Mouse (Mus musculus) embryonic facial prominence, embryonic 15.5 days (tissue): ENCODE data around the gene Ccdc85c. TPM values are rescaled to one million over a fixed set of nuclear protein-coding genes. Genes with fewer than 3 reads are reported as not detected.
A peak's percentile ranks its signal among the peaks of the same experiment; 100 is the strongest.

Experiments
- ATAC-seq: fragments of 200-750 bp; cut with Nextera tagmentation; 2 replicates; pipeline ENCODE4 v1.8.0; 2017; ENCODE audit warnings: low read depth, moderate TSS enrichment; ENCODE audit not compliant: insufficient number of reproducible peaks, low FRiP score, low TSS enrichment
- H3K27ac ChIP-seq: fragments of 300-500 bp; sonication (generic); replicated peaks from 2 replicates; pipeline ENCODE4 v1.5.1; 2015; ENCODE audit warnings: mild to moderate bottlenecking, inconsistent platforms
- H3K27me3 ChIP-seq: fragments of 300-500 bp; sonication (generic); 2 replicates; pipeline ENCODE4 v1.6.1; 2015; ENCODE audit warnings: inconsistent platforms
- H3K36me3 ChIP-seq: fragments of 300-500 bp; sonication (generic); 2 replicates; pipeline ENCODE4 v1.6.1; 2015; ENCODE audit warnings: mild to moderate bottlenecking, inconsistent platforms
- H3K4me1 ChIP-seq: fragments of 300-500 bp; sonication (generic); 2 replicates; pipeline ENCODE4 v1.6.1; 2015; ENCODE audit warnings: inconsistent platforms
- H3K4me2 ChIP-seq: fragments of 300-500 bp; sonication (generic); replicated peaks from 2 replicates; pipeline ENCODE4 v1.6.1; 2015; ENCODE audit warnings: mild to moderate bottlenecking, inconsistent platforms
- H3K4me3 ChIP-seq: fragments of 300-500 bp; sonication (generic); replicated peaks from 2 replicates; pipeline ENCODE4 v1.5.1; 2015; ENCODE audit warnings: mild to moderate bottlenecking, inconsistent platforms
- H3K9ac ChIP-seq: fragments of 300-500 bp; sonication (generic); 2 replicates; pipeline ENCODE4 v1.6.1; 2015; ENCODE audit warnings: inconsistent platforms
- H3K9me3 ChIP-seq: fragments of 300-500 bp; sonication (generic); replicated peaks from 2 replicates; pipeline ENCODE4 v1.6.1; 2016; ENCODE audit warnings: inconsistent platforms
- WGBS: fragments of 180-500 bp; shearing (Covaris S2); methylation state at CpG from one replicate; pipeline ENCODE4 v1.1.7; 2015; 5-methylcytosine and 5-hydroxymethylcytosine counted together
- polyA plus RNA-seq: library from polyadenylated mRNA; unstranded; fragments of >200 nt; fragmentation: Nextera tagmentation; extraction: Ambion mirVana; gene quantifications from 2 replicates; pipeline ENCODE4 v1.2.1, GENCODE M21; 2015

Gene Ccdc85c
- polyA plus RNA-seq, 1 experiment from 2014 or later, result 5.1 TPM

DNA sequence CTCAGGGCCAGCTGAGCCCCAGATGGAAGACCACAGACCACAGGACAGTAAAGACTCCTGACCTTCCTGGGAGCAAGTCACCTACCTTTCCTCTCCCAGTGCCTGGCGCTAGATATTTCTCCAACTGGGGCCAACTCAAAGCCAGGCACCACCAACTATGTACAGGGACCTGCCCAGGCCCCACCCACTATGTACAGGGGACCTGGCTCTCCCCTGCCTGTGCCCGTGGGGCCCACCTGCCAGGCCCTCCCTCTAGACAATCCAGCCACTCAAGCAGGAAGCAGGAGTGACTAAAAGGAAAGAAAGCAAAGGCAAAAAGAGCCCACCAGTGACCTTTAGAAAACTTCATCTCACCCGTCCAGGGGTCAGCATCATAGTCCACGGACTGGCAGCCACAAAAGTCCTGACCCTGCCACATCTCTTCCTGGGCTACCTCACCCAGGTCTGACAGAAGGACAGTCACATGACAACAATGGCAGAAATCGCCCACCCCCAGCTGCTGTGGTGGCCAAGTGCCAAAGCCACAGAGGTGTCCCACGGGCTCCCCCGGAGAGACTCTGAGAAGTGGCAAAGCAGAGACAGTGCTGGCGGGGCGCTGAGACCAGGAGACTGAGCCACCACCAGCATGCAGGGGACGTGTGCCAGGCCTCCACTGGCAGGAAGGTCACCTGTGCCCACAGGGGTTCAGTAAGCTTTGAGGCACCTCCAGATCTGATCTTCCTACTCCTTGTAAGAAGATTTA lies 28.3 kb downstream of the Ccdc85c start:
- no peak overlapping the region for H3K27ac ChIP-seq
- H3K9ac ChIP-seq, result no peak overlapping the region
- no peak for ATAC-seq
- peaks cover 39% of the 10 kb centered on the region for H3K4me1 ChIP-seq
- no peaks in the 10 kb centered on the region for H3K27me3 ChIP-seq
- H3K4me3 ChIP-seq, result no peak overlapping the region
- WGBS, result 83% methylated on average over 10 of the region's 10 CpGs
- H3K4me2 ChIP-seq, result no peak overlapping the region
- H3K36me3 ChIP-seq, result no peaks in the 10 kb centered on the region
- no peaks in the 10 kb centered on the region for H3K9me3 ChIP-seq

DNA sequence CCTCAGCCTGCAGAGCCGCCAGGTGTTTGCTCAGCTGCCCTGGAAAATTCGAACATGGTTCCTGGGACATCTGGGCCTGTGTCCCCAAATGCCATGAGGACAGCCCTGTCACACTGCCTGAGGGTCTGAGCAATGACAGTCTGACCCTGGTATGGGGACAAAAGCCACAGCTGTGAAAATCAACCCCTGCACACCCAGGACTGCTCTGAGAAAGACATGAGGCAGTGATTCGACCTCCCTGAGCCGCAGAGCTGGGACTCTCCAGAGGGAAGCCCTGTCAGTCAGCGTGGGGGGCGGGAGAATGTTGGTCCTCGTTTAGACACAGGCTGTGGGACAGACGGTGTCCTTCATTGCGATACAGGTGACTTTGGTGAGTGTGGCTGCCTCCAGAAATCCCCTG lies 29.6 kb downstream of the Ccdc85c start:
- ATAC-seq, result no peak
- Histone ChIP-seq H3K4me1 (peaks cover 48% of the 10 kb centered on the region), H3K9ac (no peak overlapping the region), H3K9me3 (no peaks in the 10 kb centered on the region), H3K4me2 (no peak overlapping the region), H3K4me3 (no peak overlapping the region), H3K27me3 (no peaks in the 10 kb centered on the region), H3K27ac (no peak overlapping the region), H3K36me3 (no peaks in the 10 kb centered on the region)
- WGBS, result 41% methylated on average over 9 of the region's 9 CpGs

DNA sequence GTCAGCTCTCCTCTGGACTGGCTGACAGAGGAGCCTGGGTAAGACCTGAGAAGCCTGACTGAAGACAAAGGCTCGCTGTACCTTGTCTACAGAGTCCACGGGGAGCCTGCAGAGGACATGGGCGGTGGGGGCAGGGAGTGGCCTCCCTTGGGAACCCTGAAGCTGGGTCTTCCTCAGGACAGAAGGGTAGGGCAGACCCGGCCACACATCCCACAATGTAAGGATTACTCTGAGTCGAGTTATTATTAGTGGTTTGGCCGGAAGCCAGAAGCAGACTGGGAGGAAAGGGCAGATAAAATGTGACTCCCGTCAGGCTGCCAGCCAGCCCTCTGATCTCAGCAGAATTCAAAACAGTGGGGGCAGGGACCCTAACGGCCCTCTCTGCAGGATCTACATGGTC lies 30.4 kb downstream of the Ccdc85c start:
- peak; percentile 35; the same call in 1 of the 2 replicates for ATAC-seq
- Histone ChIP-seq H3K9me3 (no peaks in the 10 kb centered on the region), H3K4me3 (no peak overlapping the region), H3K36me3 (no peaks in the 10 kb centered on the region), H3K4me2 (no peak overlapping the region), H3K9ac (no peak overlapping the region), H3K27me3 (no peaks in the 10 kb centered on the region), H3K4me1 (peaks cover 50% of the 10 kb centered on the region), H3K27ac (no peak overlapping the region)
- whole genome bisulfite sequencing, result 9% methylated on average over 8 of the region's 8 CpGs

DNA sequence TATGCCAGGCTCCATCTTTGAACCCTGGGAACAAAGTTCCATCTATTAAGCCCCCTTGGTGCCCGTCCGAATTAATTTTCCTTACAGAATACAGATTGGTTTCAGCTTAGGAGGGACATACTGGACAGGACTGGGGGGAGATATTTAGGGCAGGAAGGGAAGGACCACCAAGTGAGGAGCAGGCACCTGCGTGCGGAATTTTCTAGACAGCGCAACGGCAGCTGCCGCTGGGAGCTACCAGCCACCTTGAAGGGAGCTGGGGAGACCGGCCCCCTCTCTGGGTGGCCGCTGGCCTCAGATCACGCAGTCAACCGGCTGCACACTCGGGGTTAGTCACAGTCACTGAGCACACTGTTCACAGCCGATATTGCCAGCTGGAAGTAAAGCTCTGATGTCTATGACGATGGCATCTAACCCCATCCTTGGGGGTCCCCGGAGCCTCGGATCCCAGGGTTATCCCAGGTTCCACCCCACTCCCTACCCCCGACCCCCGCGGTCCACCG lies 32.9 kb downstream of the Ccdc85c start:
- Histone ChIP-seq H3K27me3 (no peaks in the 10 kb centered on the region), H3K4me3 (no peak overlapping the region), H3K27ac (no peak overlapping the region), H3K9me3 (no peaks in the 10 kb centered on the region), H3K4me2 (no peak overlapping the region), H3K4me1 (peaks cover 67% of the 10 kb centered on the region), H3K9ac (no peak overlapping the region), H3K36me3 (no peaks in the 10 kb centered on the region)
- no peak for ATAC-seq
- WGBS, result 80% methylated on average over 20 of the region's 20 CpGs

DNA sequence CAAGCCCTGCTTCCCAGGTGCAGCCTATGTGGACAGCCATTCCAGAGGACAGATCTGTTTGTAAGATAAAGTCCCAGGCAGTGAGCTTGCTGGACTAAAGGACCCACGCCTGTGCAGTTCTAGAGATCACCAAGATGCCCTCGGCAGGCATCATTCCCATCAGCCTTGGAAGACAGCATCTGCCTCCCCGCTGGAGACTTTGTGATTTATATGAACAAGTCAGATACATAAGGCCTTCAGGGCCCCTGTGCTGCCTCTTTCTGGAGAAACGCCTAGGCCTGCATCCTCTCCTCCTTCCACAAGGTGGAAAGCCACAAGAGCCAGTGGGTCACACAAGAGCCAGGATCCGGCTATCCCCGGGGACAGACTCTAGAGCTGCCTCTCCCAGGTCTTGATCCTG lies 33.6 kb downstream of the Ccdc85c start:
- Histone ChIP-seq H3K36me3 (no peaks in the 10 kb centered on the region), H3K9me3 (no peaks in the 10 kb centered on the region), H3K4me3 (no peak overlapping the region), H3K4me2 (no peak overlapping the region), H3K27ac (no peak overlapping the region), H3K9ac (no peak overlapping the region), H3K4me1 (peaks cover 74% of the 10 kb centered on the region), H3K27me3 (no peaks in the 10 kb centered on the region)
- ATAC-seq, result no peak
- WGBS, result 64% methylated on average over 6 of the region's 6 CpGs

DNA sequence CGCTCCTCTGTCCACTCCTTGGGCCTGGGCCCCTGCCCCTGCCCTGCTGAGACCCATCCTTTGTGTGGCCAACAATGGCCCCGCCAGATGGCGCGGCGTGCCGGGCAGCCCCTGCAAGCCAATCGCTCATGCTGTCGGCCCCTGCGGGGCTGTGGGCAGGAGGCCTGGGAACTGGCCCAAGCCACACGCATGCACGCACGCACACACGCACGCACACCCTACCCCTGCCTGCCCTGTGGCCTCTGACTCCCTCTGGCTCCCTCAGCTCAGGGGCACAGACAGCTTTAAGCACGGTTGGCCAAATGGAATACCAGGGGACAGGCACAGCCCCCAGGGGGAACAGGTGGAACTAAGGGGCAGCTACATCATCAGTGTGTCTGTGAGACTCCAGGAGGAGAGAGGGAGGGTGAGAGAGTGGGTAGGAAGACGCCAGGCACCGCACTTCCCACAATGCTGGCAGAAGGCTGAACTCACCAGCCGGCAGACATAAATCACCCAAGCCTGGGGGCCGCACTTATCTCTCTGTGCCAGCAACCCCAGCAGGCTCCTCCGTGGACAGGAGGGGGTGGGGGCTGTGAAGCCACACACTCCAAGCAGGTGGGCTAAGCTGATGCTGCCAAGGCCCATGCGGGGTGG lies 34.2 kb downstream of the Ccdc85c start:
- no peak overlapping the region for H3K4me3 ChIP-seq
- H3K36me3 ChIP-seq, result no peaks in the 10 kb centered on the region
- no peak overlapping the region for H3K4me2 ChIP-seq
- no peak overlapping the region for H3K9ac ChIP-seq
- no peak overlapping the region for H3K27ac ChIP-seq
- no peak for ATAC-seq
- H3K27me3 ChIP-seq, result no peaks in the 10 kb centered on the region
- H3K4me1 ChIP-seq, result peaks cover 74% of the 10 kb centered on the region
- 44% methylated on average over 21 of the region's 21 CpGs for WGBS
- no peaks in the 10 kb centered on the region for H3K9me3 ChIP-seq

DNA sequence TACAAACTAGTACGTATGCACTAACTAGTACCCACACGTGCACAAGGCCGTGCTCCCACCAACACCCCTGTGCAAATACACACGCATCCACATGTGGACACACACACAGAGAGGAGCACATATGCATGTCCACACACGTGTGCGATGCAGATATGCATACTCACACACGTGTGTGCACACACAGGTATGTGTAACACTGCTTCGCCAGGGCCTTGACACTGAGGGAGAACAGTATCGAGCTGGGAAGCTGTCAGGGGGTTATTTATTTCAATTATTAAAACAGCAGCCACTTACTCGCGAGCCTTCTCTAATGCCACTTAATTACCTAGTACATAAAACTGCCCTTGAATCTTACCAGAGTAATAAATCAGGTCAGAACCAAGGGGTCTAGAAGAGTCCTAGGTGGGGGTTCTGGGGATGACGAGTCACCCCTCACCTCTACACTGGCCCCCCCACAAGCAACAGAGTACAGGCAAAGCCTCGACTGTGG lies 34.8 kb downstream of the Ccdc85c start:
- H3K9me3 ChIP-seq, result no peaks in the 10 kb centered on the region
- no peak overlapping the region for H3K9ac ChIP-seq
- H3K36me3 ChIP-seq, result no peaks in the 10 kb centered on the region
- H3K4me3 ChIP-seq, result no peak overlapping the region
- ATAC-seq, result no peak
- H3K4me2 ChIP-seq, result no peak overlapping the region
- peaks cover 75% of the 10 kb centered on the region for H3K4me1 ChIP-seq
- H3K27me3 ChIP-seq, result no peaks in the 10 kb centered on the region
- no peak overlapping the region for H3K27ac ChIP-seq
- 70% methylated on average over 13 of the region's 13 CpGs for WGBS

DNA sequence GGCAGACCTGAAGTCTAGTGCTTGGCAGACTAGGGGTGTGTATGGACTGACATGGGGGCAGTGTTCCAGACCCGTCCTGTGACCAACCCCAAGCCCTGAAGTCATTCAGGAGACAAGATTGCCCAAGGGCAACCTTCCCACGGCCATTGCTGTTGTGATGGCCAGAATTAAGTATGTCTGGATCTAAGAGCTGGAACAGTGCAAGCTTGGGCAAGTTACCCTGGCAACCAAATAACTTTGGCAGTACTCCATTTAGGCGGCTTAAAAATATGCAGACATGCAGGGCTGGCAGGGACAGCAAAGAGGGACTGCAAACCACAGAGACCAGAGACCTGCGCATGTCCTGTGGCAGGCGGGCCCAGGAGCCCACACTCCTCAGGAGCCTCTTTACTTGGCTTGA lies 35.8 kb downstream of the Ccdc85c start:
- WGBS, result 31% methylated on average over 5 of the region's 5 CpGs
- Histone ChIP-seq H3K27me3 (no peaks in the 10 kb centered on the region), H3K4me1 (peaks cover 73% of the 10 kb centered on the region), H3K4me3 (no peak overlapping the region), H3K4me2 (no peak overlapping the region), H3K36me3 (no peaks in the 10 kb centered on the region), H3K27ac (no peak overlapping the region), H3K9ac (no peak overlapping the region), H3K9me3 (no peaks in the 10 kb centered on the region)
- ATAC-seq, result peak; percentile 25

DNA sequence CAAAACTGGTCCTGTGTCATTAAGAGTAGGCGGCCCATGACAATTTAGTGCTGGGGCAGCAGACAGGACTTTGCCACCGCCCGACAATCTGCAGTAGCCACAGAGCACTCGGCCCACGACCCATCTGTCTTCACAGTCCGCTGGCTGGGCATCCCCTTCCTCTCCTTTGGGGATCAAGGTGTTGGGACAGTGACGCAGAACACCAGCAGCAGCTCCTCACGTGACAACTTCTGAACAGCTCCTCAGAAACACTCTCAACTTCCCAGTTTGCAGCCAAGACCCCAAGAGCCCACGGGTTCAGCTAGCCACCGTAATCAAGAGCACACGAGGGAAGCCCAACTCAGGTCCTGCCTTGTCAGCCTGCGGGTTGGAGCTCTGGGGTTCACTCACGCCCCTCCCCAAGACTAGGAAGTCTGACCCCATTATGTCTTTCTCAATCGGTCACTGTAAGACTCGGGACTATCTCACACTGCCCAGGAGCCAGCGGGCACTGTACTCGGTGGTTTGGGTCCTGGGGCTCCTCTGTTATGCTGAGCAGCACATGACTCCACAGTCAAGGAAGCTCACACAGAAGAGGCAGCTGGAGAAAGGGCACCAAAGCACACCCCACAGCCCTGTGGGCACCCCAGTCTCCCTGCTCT lies 36.7 kb downstream of the Ccdc85c start:
- peaks cover 70% of the 10 kb centered on the region for H3K4me1 ChIP-seq
- 80% methylated on average over 17 of the region's 17 CpGs for WGBS
- H3K4me3 ChIP-seq, result no peak overlapping the region
- H3K4me2 ChIP-seq, result no peak overlapping the region
- no peaks in the 10 kb centered on the region for H3K36me3 ChIP-seq
- ATAC-seq, result no peak
- H3K9ac ChIP-seq, result no peak overlapping the region
- H3K27me3 ChIP-seq, result no peaks in the 10 kb centered on the region
- no peaks in the 10 kb centered on the region for H3K9me3 ChIP-seq
- H3K27ac ChIP-seq, result no peak overlapping the region

DNA sequence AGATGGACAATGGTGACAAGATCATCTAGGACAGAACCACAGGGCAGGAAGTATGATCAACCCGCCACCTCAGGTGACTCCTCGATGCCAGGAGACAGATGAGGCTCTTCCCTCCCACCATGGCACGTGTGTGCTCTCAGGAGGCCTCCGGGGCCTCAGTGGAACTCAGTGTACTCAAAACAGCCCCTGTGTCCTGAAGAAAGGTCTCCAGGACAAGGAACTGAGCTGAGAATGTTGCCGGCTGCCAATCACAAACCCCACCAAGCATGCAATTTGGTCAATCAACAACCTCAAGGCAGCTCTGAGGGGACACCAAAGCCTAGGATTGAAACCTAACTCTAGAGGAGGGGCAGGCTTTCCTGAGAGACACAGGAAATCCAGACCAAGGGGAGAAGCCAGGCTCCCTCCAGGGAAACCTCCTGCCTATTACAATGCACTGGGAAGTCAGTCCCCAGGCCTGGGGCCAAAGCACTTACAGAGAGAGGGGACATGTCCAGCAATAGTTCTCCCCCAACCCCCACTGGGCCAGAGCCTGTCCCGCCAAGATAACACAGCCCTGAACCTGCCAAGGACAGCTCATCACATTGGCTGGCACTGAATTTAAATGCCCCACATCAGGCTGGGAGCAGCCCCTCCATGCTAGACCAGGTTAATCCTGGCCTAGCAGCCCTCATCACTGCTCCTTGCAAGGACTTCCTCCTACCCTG lies 37.8 kb downstream of the Ccdc85c start:
- no peak overlapping the region for H3K4me2 ChIP-seq
- H3K4me1 ChIP-seq, result peaks cover 70% of the 10 kb centered on the region
- no peaks in the 10 kb centered on the region for H3K9me3 ChIP-seq
- H3K36me3 ChIP-seq, result no peaks in the 10 kb centered on the region
- no peak overlapping the region for H3K27ac ChIP-seq
- H3K9ac ChIP-seq, result no peak overlapping the region
- no peak for ATAC-seq
- H3K27me3 ChIP-seq, result no peaks in the 10 kb centered on the region
- no peak overlapping the region for H3K4me3 ChIP-seq
- 61% methylated on average over 6 of the region's 6 CpGs for WGBS

DNA sequence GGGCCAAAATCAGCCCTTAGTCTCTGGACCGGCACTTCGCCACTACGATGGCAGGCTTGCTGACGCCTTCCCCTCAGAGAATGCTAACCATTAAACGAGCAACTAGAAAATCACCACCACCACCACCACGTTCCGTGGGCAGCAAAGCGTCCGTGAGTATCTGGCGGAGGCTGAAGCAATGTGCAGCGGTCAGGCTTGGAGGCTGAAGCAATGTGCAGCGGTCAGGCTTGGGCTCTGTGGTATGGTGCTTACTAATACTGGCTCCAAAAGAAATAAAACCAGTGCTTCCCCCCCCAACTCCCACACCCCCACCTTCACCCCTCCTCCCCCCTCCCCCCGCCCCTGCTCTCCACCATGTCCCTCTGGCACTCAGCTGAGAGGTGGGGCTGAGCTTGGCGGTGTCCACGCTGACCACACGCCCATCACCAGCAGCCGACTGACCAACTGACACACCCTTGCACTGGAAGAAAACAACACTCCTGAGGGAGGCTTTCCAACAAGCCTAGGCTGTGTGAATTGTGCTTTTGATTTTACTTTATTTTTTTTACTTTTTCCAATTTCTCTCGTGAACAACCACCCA lies 39.2 kb downstream of the Ccdc85c start:
- H3K4me2 ChIP-seq, result no peak overlapping the region
- H3K4me1 ChIP-seq, result peaks cover 75% of the 10 kb centered on the region
- 72% methylated on average over 17 of the region's 18 CpGs for WGBS
- H3K27me3 ChIP-seq, result no peaks in the 10 kb centered on the region
- ATAC-seq, result no peak
- H3K9ac ChIP-seq, result no peak overlapping the region
- no peak overlapping the region for H3K27ac ChIP-seq
- no peaks in the 10 kb centered on the region for H3K36me3 ChIP-seq
- H3K9me3 ChIP-seq, result no peaks in the 10 kb centered on the region
- no peak overlapping the region for H3K4me3 ChIP-seq
